Mouse (Mus musculus): ENCODE measurements around the gene Kcna6. TPM values are rescaled to one million over a fixed set of nuclear protein-coding genes. Genes with fewer than 3 reads are reported as not detected.

The Kcna6 gene
- not detected for total RNA-seq (2018; cell fraction: chromatin; rRNA removed)
- total RNA-seq (2018; cell fraction: cytosol; rRNA removed), result not detected
- not detected for total RNA-seq (2018; cell fraction: nucleus; rRNA removed)
- not detected in 3 replicates for polyA plus RNA-seq (2018)

DNA sequence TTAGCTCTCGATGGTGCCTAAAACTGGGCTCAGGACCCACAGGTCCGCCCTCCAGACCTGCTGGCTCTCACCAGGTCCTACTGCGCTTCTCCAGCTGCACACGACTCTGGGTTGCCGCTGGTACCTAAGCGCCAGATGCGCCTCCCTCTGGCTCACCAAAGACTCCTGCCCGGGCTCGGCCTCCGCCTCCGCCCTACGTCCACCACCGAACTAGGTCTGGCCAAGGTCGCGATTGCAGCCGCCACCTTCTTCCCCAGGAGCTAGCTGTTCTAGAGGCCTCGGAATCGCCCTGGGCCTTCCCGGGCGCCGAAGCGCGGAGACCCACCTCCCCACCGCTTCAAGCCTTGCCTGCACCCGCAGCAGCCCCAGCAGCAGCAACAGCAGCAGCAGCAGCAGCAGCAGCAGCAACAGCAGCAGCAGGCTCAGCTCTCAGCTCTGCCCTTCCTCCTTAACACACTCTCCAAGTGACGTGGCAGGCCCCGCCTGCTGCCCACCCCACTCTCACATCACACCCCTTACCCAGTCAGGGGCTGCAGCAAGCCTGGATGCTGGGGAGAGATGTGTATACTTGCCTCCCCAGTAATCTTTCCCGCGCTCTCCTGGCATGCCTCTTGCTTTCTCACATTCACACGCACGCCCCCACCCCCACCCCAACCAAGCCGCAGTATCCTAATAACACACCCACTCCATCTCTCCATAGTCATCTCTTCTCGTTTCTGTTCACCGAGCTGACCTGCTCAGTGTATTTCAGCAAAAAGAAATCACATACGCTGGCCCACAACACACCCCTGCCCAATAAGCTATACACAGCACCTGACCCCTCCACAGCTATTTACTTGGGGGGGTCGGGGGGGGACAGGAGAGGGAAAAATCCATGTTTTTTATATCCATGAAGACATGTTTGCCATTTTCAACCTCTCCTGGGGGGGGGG lies at the start of gene Kcna6:
Gene Kcna6 (minus strand): TSS at position 464 of the 932 bp plus-strand sequence.
- H3K4me3 ChIP-seq (ENCODE audit: inconsistent target), result no peak within 1 kb of the TSS
- H3K27ac ChIP-seq, result no peak within 1 kb of the TSS
- 5% methylated on average over 36 of the region's 36 CpGs for WGBS (ENCODE audit: missing documents)

DNA sequence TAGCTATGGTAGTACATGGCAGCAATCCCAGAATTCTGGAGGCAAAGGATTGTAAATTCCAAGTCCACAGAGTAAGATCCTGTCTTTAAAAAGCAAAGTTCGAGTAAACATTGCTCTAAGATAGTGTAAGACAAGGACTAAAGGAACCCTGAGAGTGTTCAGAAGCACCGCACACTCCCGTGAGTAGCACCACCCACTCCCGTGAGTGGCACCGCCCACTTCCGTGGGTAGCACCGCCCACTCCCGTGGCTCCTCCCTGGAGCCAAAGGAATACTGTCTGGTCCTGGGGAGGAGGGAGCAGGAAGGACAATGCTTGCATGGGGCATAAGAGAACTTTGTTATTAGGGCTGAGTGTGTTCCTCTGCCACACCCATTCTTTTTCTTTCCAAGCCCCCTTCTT lies 48.4 kb upstream of the Kcna6 start:
- Histone ChIP-seq H3K4me3 (ENCODE audit: inconsistent target) (no peak overlapping the region), H3K36me3 (ENCODE audit: inconsistent target) (no peaks in the 10 kb centered on the region), H3K79me2 (ENCODE audit: inconsistent target) (no peaks in the 10 kb centered on the region), H3K27ac (no peak overlapping the region)
- WGBS (ENCODE audit: missing documents), result 75% methylated on average over 8 of the region's 8 CpGs

More for the DNA sequence above, at the start of gene Kcna6:
- no peaks in the 10 kb centered on the region for H3K79me2 ChIP-seq (ENCODE audit: inconsistent target)
- no peaks in the 10 kb centered on the region for H3K36me3 ChIP-seq (ENCODE audit: inconsistent target)

DNA sequence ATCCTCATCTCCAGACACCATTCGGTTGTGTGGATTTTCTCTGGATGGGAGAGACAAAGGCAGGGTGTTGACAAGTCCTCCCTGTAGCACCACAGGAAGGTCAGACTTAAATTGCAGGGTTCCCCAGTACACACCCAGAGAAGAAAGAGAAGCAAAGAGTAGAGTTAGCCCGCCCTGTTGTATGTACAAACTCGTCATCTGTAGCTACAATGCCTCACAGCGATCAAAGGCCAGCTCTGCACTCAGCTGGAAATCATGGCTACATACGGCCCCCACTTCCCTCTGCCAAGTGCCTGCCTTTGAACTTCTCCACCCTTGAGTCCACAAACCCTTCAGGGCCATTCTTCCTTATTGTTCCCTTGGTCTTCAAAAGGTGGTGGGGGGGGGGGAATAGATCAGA lies 43.7 kb upstream of the Kcna6 start:
- H3K27ac ChIP-seq, result no peak overlapping the region
- no peak overlapping the region for H3K4me3 ChIP-seq (ENCODE audit: inconsistent target)
- no peaks in the 10 kb centered on the region for H3K36me3 ChIP-seq (ENCODE audit: inconsistent target)
- no peaks in the 10 kb centered on the region for H3K79me2 ChIP-seq (ENCODE audit: inconsistent target)
- WGBS (ENCODE audit: missing documents), result 81% methylated on average over 5 of the region's 5 CpGs

DNA sequence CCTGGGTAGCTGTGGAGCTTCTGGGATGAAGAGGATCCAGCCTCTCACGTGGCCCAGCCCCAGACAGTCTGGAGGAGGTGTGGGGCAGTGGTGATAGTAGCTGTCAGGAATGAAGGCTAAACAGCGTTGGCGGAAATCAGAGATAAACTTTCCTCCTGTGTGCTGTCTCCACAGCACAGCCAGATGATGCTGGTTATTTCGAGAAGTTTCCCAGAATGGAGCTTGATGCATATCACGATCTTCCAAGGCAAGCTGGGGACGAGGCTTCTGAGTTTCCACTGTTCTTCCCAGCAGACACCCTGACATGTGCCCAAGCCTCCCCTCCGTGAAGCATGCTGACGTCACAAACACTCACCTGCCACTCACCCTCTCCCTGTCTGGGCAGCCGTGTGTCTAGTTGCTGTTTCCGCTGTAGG lies 43.2 kb upstream of the Kcna6 start:
- WGBS (ENCODE audit: missing documents), result 74% methylated on average over 10 of the region's 10 CpGs
- no peaks in the 10 kb centered on the region for H3K36me3 ChIP-seq (ENCODE audit: inconsistent target)
- no peak overlapping the region for H3K27ac ChIP-seq
- no peak overlapping the region for H3K4me3 ChIP-seq (ENCODE audit: inconsistent target)
- H3K79me2 ChIP-seq (ENCODE audit: inconsistent target), result no peaks in the 10 kb centered on the region

DNA sequence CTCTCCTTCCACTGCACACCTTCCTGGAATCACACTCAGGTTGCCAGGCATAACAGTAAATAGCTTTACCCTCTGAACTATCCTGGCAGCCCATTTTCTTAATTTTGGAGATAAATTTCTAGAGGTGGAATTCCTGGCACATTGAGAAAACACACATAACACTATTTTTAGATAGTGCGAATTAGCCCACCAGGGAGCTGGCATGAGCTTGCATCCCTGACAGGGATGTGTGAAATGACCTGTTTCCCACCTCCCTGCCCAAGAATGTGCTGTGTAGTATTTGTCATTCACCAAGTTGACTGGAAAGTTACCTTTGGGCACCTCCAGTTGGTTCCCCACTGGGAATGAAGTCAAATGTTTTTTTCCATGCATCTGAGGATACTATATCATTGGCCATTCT lies 42.6 kb upstream of the Kcna6 start:
- no peak overlapping the region for H3K4me3 ChIP-seq (ENCODE audit: inconsistent target)
- H3K79me2 ChIP-seq (ENCODE audit: inconsistent target), result no peaks in the 10 kb centered on the region
- H3K27ac ChIP-seq, result no peak overlapping the region
- H3K36me3 ChIP-seq (ENCODE audit: inconsistent target), result no peaks in the 10 kb centered on the region
- WGBS (ENCODE audit: missing documents), result 95% methylated on average over 1 of the region's 1 CpGs

DNA sequence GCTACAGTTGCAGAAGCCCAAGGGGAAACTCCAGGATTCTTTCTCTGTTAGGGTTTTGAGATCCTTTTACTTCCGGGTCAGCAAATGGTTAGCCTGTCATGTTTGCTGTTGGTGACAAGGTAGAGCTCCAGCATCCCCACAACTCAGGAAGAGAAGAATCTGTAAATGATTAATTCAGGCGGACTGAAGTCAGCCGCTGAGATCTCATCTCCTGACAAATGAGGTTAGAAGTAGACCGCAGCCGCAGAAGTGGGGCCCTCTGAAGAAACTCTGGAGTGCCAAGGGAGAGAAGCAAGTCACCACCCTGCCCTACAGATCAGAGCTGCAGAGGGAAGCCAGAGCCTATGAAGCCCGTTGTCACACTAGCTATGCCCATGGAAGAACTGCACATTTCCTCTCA lies 37.4 kb upstream of the Kcna6 start:
- Histone ChIP-seq H3K4me3 (ENCODE audit: inconsistent target) (no peak overlapping the region), H3K79me2 (ENCODE audit: inconsistent target) (no peaks in the 10 kb centered on the region), H3K36me3 (ENCODE audit: inconsistent target) (no peaks in the 10 kb centered on the region), H3K27ac (no peak overlapping the region)
- WGBS (ENCODE audit: missing documents), result 86% methylated on average over 6 of the region's 6 CpGs

DNA sequence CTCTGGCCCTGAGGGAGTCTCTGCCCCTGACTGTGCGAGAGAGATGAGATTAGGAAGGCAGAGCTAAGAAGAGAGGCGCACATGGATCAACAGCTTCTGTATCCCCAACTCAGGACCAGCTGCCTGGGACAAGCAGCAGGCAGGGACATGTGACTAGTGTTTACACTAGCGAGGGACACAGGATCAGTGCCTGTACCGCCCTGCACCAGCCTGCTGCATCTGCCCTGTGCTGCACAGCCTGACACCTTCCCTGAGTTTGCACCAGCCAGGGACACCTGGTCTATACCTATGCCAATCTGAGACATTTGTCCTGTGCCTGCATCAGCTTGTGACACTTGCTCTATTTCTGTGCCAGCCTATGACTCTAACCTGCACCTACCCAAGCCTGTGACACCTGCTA lies 33.4 kb upstream of the Kcna6 start:
- H3K79me2 ChIP-seq (ENCODE audit: inconsistent target), result no peaks in the 10 kb centered on the region
- WGBS (ENCODE audit: missing documents), result 88% methylated on average over 4 of the region's 4 CpGs
- H3K36me3 ChIP-seq (ENCODE audit: inconsistent target), result no peaks in the 10 kb centered on the region
- no peak overlapping the region for H3K27ac ChIP-seq
- no peak overlapping the region for H3K4me3 ChIP-seq (ENCODE audit: inconsistent target)

DNA sequence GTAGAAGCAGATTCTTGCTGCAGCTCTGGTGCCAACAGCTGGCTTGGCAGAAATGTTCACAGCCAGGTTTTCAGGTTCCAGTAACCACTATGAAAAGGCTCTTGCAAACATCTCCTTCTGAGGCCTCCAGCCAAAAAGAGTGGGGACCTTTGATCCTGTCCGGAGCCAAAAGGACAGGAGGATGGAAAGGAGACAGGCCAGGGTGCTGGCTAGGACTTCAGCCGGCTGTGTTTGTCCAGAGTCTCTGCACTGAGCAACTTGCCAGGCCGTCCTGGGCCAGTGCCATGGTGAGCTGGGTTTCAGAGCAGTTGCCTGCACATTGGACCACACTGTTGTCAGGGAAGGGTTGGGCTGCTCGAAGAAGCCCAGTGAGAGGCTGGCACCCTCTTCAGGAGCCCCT lies 31.9 kb upstream of the Kcna6 start:
- no peak overlapping the region for H3K27ac ChIP-seq
- no peak overlapping the region for H3K4me3 ChIP-seq (ENCODE audit: inconsistent target)
- no peaks in the 10 kb centered on the region for H3K79me2 ChIP-seq (ENCODE audit: inconsistent target)
- H3K36me3 ChIP-seq (ENCODE audit: inconsistent target), result no peaks in the 10 kb centered on the region
- 91% methylated on average over 3 of the region's 4 CpGs for WGBS (ENCODE audit: missing documents)

DNA sequence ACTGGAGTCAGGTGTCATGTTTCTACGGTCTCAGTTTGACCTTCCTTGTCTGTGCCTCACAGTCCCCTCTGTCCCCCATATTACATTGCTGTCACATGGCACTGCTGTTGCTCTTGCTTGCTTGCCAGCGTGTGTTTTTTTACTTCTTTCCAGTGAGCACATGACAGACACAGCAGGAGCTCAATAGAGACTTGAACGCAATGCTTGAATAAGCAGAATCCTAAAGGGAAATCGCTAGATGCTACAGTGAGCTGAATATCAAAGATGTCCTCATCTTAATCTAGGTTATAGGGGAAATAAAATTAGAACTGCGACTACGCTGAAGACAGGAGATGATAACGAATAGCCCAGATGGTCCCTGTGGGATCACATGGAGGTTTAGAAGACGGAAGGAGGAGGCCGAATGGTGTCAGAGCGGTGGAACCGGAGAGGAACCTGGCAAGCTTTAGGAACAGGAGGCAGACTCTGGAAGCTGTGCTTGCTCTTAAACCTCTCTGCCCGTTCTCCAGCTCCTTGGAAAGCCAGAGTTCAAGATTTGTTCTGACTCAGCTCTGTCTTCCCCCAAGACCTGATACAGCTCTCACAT lies 29.8 kb upstream of the Kcna6 start:
- H3K4me3 ChIP-seq (ENCODE audit: inconsistent target), result no peak overlapping the region
- 95% methylated on average over 12 of the region's 12 CpGs for WGBS (ENCODE audit: missing documents)
- no peaks in the 10 kb centered on the region for H3K79me2 ChIP-seq (ENCODE audit: inconsistent target)
- no peak overlapping the region for H3K27ac ChIP-seq
- no peaks in the 10 kb centered on the region for H3K36me3 ChIP-seq (ENCODE audit: inconsistent target)

DNA sequence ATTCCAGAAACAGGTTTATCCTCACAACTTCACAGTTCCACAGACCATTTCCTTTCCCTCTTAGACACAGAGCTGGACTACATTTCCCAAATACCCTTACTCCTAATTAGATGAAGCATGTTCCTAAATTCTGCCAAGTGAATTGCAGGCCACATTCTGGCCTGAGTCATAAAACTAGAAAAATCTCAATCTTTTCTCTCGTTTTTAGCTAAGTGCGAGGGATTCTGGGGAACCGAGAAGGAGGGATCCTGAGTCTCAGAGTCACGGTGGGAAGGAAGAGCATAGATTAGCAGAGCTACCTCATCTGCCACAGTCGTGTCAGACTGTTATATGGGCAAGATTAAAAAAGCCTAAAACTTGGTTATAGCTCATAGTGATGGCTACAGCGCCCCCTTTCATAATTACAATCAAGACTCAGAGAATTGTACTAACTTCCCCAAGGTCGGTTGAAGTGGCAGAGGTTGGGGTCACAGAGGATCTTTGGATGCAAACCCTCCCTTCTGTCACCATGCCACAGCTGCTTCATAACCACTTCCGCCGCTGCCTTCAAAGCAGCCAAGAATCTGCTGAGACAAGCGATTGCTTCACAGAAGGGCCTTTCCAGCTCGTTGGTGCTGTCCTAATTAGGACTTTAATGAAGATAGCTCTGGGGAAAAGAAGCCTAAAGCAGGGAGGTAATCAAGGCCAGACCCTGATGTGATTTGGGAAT lies 28.6 kb upstream of the Kcna6 start:
- Histone ChIP-seq H3K4me3 (ENCODE audit: inconsistent target) (no peak overlapping the region), H3K27ac (no peak overlapping the region), H3K79me2 (ENCODE audit: inconsistent target) (no peaks in the 10 kb centered on the region), H3K36me3 (ENCODE audit: inconsistent target) (no peaks in the 10 kb centered on the region)
- 81% methylated on average over 11 of the region's 11 CpGs for WGBS (ENCODE audit: missing documents)

DNA sequence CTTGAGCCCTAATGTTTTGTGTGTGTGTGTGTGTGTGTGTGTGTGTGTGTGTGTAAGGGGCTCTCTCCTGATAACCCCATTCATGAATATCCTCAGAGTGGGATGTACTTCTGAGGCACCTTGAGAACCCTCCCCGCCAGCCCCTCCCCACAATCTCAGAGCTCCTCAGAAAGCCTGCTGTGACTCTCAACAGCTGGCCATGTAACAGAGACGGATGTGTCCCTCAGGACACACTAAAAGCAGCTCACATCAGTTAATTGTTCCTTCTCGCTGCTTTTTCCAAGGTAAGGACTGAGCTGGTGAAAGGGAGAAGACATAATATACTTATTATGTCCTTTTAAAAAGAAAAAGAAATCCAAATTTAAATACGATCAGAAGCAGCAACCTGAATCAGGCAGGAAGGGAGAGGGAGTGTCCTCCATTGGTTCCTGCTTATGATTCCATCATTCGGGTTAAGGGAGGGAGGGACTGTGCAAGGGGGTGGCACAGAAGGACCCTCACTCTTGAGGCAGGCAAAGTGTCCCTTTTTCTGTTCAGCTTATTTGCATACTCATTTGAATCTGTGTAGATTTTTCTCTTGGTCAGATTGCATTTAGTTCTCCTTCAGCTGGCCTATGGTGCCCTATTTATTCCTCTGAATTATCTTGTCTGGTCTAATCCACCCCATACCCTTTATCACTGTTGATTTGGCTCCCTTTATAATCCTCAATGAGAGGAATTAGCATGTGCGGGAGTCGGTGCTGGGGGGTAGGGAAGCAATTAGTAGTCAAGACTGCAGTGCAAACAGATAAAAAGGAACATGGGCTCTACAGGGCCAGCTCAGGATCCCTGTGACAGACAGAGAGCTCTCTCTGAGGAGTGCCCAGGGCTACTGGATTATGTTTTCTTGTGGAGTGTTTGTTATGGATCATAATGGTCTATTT lies 27.4 kb upstream of the Kcna6 start:
- no peak overlapping the region for H3K4me3 ChIP-seq (ENCODE audit: inconsistent target)
- H3K36me3 ChIP-seq (ENCODE audit: inconsistent target), result no peaks in the 10 kb centered on the region
- WGBS (ENCODE audit: missing documents), result 56% methylated on average over 7 of the region's 7 CpGs
- no peak overlapping the region for H3K27ac ChIP-seq
- no peaks in the 10 kb centered on the region for H3K79me2 ChIP-seq (ENCODE audit: inconsistent target)

DNA sequence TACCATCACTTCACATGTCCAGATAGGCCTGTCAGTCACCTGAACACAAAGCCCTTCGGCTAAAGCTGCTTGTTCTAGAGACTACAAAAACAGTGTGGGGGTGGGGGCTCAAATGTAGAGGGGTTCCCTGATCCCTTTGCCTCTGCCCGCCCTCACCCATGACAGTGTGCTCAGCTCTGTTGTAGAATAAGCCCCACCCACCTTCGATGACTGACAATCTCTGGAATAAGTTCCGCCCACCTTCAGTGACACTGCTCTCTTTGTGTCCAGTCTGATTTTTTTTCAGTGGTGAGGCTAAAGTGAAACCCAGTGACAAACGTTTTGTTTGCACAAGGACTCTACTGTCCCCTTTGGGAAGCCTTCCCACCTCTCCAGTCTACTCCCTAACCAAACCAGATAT lies 26.1 kb upstream of the Kcna6 start:
- H3K4me3 ChIP-seq (ENCODE audit: inconsistent target), result no peak overlapping the region
- no peaks in the 10 kb centered on the region for H3K79me2 ChIP-seq (ENCODE audit: inconsistent target)
- H3K36me3 ChIP-seq (ENCODE audit: inconsistent target), result no peaks in the 10 kb centered on the region
- H3K27ac ChIP-seq, result no peak overlapping the region
- 60% methylated on average over 5 of the region's 5 CpGs for WGBS (ENCODE audit: missing documents)

DNA sequence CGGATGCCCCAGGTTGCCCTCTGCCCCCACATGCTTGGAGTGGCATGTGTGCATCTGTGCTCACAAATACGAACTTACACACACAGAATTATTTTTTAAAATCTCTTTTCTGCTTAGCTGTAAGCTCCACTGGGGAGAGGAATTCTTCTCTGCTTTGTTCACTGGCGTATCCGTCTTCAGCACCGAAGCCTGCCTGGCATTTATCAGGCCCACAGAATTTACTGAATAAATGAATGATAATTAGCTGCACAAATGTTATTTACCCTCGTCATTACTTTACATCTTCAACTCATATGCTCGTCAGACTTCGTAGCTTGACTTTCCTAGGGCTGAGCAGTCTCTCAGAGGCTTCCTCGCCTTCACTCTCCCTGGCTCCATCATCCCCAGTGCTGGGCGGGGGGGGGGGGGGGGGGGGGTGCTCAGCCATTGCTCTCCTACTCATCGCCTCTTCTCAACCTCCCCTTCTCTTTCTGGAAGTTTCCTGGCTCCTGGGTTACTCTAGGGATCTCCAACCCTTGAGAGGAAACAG lies 24.2 kb upstream of the Kcna6 start:
- Histone ChIP-seq H3K4me3 (ENCODE audit: inconsistent target) (no peak overlapping the region), H3K27ac (no peak overlapping the region), H3K79me2 (ENCODE audit: inconsistent target) (no peaks in the 10 kb centered on the region), H3K36me3 (ENCODE audit: inconsistent target) (no peaks in the 10 kb centered on the region)
- WGBS (ENCODE audit: missing documents), result 83% methylated on average over 10 of the region's 11 CpGs

DNA sequence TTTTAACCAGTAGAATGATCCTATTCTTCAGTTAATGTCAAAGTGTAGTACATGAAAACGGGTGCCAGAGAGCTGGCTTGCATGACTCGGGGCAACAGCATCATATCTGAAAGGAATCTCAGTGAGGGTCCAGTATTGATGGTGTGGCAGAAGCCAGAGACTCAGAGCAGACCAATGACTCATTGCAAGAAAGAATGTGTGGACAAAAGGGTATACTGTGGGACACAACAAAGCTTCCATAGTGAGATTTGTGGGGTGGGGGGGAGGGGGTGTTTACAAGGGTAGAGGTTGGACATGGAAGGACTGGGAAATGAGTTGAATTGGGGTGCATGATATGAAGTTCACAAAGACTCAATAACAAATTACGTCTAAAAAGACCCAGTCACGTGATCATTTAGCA lies 20.9 kb upstream of the Kcna6 start:
- Histone ChIP-seq H3K79me2 (ENCODE audit: inconsistent target) (no peaks in the 10 kb centered on the region), H3K36me3 (ENCODE audit: inconsistent target) (no peaks in the 10 kb centered on the region), H3K27ac (no peak overlapping the region), H3K4me3 (ENCODE audit: inconsistent target) (no peak overlapping the region)
- WGBS (ENCODE audit: missing documents), result 100% methylated on average over 4 of the region's 4 CpGs

All from macrophage (primary cell).